Mouse (Mus musculus): Measurements from ENCODE around the gene Gm21028. TPM values are rescaled to one million over a fixed set of nuclear protein-coding genes. Genes with fewer than 3 reads are reported as not detected.
"Not testable (repeated sequence)": the region's sequence is repeated elsewhere in the genome, so short reads cannot be mapped to it uniquely, and the experiment has no call there.

Gene Gm21028
- total RNA-seq (2021), result not detected
- long read RNA-seq, experiment 1, result 0 reads
- long read RNA-seq, experiment 2, result 0 reads

- no peak for DNase-seq (ENCODE audit: extremely low spot score in 1 of 2, low spot score in 2 of 2)
- intact Hi-C loops (cut with DNase I), result no loop called here
- no peak for TF ChIP-seq CTCF (IDR thresholded peaks at IDR 0.05)
- no peak within 1 kb of the TSS for H3K27ac ChIP-seq
- no peak within 1 kb of the TSS for H3K4me3 ChIP-seq
Observed at GRCm38 (mm10) chr7:42578488-42578887, at the start of gene Gm21028. Gm21028 (minus strand) TSS chr7:42578588.

GRCm38 (mm10) chr7:42595666-42596065, 17.3 kb upstream of the Gm21028 start:
- DNase-seq (ENCODE audit: extremely low spot score in 1 of 2, low spot score in 2 of 2); H3K4me3 ChIP-seq; H3K27ac ChIP-seq; intact Hi-C loops (cut with DNase I): not testable (repeated sequence)

- DNase-seq (ENCODE audit: extremely low spot score in 1 of 2, low spot score in 2 of 2); intact Hi-C loops (cut with DNase I); H3K4me3 ChIP-seq; H3K27ac ChIP-seq: not testable (repeated sequence)
Observed at GRCm38 (mm10) chr7:42592413-42592812, 14.0 kb upstream of the Gm21028 start, which contains the start of gene Zfp977. Zfp977 (minus strand) TSS chr7:42592547.

GRCm38 (mm10) chr7:42591311-42591710, 12.9 kb upstream of the Gm21028 start:
- DNase-seq (ENCODE audit: extremely low spot score in 1 of 2, low spot score in 2 of 2); H3K27ac ChIP-seq; H3K4me3 ChIP-seq; intact Hi-C loops (cut with DNase I): not testable (repeated sequence)

- no peak overlapping the region for H3K27ac ChIP-seq
- TF ChIP-seq CTCF (IDR thresholded peaks at IDR 0.05), result no peak
- H3K4me3 ChIP-seq, result no peak overlapping the region
- intact Hi-C loops (cut with DNase I), result no loop called here
- DNase-seq (ENCODE audit: extremely low spot score in 1 of 2, low spot score in 2 of 2), result no peak
Observed at GRCm38 (mm10) chr7:42551766-42552165, 26.6 kb downstream of the Gm21028 start.

Small RNA genes lying within 50 kb of the gene (microRNA-seq; reads per million reads assigned to microRNA genes)
- 0 reads per million in 2 experiments for gene Gm24938

Other genes starting within 250 kb of the Gm21028 start
- not detected for gene 4933421I07Rik, start 130.5 kb downstream of the Gm21028 start, total RNA-seq (2021)
- gene Zfp141, start 72.8 kb downstream of the Gm21028 start, total RNA-seq (2021), result 10 to 100 TPM; 17.3 to 19.6 TPM
- 1 to 10 TPM; 1.6 to 1.8 TPM for gene Zfp977, start 14.0 kb upstream of the Gm21028 start, total RNA-seq (2021)
- gene Zfp976, start 64.0 kb upstream of the Gm21028 start, total RNA-seq (2021), result 1 to 10 TPM; 3.0 to 3.3 TPM
- 1 to 10 TPM; 7.2 to 8.0 TPM for gene Zfp975, start 114.2 kb upstream of the Gm21028 start, total RNA-seq (2021)
- gene Gm17067, start 148.4 kb upstream of the Gm21028 start, total RNA-seq (2021), result not detected
- gene Vmn2r62, start 214.9 kb upstream of the Gm21028 start, total RNA-seq (2021), result not detected